Mouse (Mus musculus): ENCODE results near the gene Cpt1c.
"Not testable (repeated sequence)": the region's sequence is repeated elsewhere in the genome, so short reads cannot be mapped to it uniquely, and the experiment has no call there.

Cpt1c gene

DNA sequence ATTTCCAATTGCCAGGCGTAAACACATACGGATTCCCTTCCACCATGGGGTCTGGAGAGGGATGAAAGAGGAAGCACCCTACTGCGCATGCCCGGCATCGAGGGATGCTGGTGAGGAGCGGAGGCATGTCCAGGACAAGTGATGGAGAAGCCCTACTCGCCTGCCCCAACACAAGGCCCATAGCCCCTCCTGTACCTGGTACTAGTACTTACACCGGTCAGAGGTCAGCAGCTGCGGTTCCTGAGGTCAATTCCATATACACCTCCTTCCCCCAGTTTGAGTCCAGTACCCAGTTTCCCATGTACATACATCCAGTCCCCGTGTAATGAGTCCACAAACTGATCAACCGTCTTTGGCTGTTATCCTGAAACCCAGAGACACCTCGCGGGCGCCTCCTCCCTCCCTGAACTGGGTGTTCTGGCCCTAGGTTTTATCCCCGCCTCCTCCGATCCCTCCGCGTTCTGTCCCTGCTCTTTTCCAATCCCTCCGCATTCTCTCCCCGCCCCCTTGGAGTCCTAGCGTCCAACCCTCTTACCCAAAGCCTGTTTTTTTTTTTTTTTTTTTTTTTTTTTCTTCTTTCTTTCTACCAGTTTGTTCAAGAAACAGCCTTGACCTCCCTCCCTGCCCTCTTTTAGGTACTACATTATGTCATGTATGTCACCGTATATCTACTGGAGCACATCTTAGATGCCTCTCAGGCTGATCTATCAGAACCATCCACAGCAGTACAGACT, at the start of gene Cpt1c:
TSS of gene Cpt1c (minus strand) at position 469 of the 734 bp plus-strand sequence.
- DNase-seq (ENCODE audit: low read depth, low spot score): peak; percentile 71

DNA sequence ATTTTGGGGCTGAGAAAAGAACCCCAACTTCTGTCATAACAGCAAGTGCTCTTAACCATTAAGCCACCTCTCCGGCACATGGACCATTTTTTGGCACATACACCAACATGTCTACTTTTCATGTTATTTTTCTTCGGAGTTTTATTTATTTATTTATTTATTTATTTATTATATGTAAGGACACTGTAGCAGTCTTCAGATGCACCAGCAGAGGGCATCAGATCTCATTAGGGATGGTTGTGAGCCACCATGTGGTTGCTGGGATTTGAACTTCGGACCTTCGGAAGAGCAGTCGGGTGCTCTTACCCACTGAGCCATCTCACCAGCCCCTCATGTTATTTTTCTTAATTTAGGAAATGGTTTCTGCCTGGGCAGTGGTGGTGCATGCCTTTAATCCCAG, 49.1 kb upstream of the Cpt1c start:
- DNase-seq (ENCODE audit: low read depth, low spot score): not testable (repeated sequence)

DNA sequence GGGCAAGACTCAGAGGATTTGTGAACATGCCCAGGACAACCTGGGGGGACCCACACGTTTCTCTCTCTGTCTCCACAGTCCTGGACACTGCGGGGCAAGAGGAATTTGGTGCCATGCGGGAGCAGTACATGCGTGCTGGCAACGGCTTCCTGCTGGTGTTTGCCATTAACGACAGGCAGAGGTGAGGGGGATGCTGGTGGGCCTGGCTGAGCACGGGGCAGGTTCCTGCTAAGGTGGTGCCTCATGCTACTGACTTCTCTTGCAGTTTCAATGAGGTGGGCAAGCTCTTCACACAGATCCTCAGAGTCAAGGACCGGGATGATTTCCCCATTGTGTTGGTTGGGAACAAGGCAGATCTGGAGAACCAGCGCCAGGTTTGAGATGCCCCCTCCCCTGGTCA, 45.6 kb upstream of the Cpt1c start:
- no peak for DNase-seq (ENCODE audit: low read depth, low spot score)

DNA sequence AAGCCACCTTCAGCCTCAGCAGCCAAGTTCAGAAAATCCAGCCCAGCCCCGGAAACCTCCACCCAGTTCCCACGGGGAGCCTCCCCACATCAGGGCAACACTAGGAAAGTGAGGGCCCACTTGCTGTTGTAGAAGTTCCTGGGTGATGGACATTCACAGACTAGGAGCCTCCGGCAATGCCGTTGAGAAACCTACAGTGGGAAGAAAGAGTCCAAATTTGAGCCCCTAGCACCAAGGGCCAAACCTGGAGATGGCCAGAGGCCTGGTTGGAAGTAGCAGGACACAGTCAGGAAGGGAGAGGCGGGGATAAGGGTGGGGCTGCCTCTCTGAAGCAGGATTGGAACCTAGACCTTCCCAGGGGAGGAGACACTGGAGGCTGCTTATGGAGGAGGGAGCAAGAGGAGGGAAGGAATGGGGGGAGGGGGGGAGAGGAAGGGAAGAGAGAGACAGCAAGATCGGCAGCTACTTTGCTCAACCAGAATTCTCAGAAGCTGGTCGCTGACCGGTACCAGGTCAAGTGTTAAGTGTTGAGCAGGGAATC, 44.5 kb upstream of the Cpt1c start:
- DNase-seq (ENCODE audit: low read depth, low spot score): no peak

DNA sequence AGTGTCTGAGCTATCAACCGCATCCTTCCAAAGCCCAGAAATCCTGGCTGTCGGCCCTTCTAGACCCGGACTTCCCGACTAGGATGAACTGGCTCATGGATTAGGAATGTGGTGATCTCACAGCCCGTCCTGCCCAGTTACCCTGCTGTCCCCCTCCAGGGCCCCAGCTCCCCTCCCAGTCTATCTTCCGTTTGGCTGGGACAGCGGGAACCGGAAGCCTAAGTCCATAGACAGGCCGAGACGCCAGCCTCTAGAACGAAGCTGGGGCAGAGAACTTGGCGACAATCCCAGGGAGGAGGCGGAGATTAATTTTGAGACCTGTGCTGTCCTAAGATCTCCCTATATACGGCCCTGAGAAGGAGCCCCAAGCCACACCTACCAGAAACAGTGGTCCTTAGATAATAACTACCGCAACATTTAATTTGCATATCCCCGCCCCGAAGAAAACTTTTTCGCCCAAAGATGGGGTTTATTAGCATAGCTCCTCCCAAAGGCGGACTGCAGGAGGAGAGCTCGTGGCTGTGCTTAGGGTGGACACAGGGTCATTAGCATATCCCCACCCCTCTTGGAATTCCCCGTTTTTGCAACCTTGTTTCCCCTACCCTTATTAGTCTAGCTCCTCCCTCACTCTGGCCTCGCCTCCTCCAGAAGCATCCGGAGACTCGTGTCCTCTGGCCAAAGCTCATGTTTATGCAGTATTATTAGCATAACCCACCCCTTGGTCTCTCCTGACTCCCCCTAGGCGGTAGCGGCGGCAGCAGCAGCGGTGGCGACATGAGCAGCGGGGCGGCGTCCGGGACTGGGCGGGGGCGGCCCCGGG, 42.8 kb upstream of the Cpt1c start, which contains the start of gene Rras:
TSS of gene Rras (plus strand) at position 720 of the 820 bp plus-strand sequence.
- DNase-seq (ENCODE audit: low read depth, low spot score): peak; percentile 46

DNA sequence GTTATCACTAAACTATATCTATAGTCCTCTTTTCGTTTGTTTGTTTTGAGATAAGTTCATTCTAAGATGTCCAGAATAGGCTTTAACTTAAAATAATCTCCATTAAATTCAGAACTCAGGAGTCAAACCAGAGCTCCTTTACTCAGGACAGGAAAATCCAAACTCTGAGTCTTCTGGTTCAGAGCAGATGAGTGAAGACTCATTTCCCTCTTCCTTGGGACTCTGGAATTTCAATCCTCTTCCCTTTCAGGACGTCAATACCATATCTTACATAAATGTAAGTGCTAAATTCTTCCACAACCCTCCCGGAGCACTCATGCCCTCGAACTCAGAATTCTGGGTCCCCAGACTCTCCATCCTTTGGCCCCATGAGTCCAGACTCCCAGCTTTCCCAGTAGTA, 42.1 kb upstream of the Cpt1c start:
- no peak for DNase-seq (ENCODE audit: low read depth, low spot score)

DNA sequence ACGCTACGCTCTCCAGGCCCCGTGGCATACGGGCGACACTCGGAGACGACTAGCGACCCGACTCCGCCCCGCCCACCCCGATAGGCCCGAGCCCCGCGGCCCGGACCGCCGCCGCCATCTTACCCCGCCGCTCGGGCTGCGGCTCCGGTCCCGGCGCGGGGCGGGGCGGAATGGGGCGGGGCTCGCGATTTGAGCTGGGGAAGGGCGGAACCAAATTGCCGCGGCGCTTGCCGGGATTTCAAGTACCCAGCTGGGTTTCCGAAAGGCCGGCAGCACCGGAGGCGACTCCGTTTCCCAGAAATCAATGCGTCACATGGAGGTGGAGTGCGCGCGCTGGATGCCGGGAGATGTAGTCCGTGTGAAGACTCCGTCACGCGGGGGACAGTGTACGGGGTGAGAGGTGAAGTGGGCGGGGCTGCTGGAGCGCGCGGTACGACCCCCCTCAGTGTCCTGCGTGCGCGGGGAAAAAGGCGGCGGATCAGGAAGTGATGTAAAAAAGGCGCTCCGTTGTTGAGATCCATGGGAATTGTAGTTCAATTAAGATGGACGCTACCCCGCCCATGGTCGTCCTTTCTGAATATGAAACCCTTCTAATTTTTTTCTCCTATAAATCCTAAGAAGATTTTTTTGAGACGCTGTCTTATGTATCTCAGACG, 41.4 kb upstream of the Cpt1c start, which contains the start of gene Scaf1:
TSS of gene Scaf1 (minus strand) at position 407 of the 656 bp plus-strand sequence.
- peak; percentile 99 for DNase-seq (ENCODE audit: low read depth, low spot score)

DNA sequence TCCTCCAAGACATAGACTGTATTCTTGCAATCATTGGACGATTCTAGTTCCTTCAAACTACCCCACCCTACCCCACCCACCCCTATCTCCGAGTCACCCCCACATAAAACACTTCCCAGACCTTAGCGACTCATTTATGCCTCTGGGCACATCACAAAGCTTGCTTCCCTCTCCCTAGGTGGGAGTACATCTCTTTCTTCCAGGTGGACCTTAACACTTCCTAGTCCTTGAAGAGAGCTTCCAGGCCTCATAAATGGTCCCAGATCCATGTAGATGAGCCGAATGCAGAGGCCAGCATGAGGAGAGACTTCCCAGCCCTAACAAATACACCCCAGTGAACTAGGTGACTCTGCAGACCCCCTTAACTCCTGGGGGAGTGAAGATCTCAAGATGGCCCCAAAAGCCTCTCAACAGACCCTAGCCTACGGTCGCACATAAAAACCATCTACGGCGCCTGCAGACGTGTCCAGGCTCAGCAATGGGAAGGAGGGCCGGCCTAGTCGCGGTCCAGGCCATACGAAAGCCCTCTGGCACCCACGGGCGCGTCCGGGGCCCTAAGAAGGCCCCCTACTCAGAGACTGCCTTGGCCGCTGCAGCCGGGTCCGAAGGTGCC, 40.8 kb upstream of the Cpt1c start:
- DNase-seq (ENCODE audit: low read depth, low spot score): no peak

DNA sequence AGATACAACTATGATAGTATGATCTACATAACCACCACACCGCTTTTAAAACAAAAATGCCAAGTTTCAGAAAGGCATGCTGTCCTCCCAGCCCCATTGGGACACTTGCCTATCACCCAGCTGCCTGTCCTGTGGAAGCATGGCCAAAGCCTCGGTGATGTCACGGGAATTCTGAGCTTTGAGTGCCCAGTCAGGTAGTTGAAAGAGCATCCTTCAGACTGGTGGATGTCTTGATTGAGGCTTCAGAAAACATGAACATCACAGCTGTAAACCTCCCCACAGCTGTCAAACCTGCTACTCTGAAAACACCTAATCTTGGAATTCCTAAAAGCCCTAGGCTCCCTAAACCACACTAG, 39.4 kb upstream of the Cpt1c start:
- no peak for DNase-seq (ENCODE audit: low read depth, low spot score)

DNA sequence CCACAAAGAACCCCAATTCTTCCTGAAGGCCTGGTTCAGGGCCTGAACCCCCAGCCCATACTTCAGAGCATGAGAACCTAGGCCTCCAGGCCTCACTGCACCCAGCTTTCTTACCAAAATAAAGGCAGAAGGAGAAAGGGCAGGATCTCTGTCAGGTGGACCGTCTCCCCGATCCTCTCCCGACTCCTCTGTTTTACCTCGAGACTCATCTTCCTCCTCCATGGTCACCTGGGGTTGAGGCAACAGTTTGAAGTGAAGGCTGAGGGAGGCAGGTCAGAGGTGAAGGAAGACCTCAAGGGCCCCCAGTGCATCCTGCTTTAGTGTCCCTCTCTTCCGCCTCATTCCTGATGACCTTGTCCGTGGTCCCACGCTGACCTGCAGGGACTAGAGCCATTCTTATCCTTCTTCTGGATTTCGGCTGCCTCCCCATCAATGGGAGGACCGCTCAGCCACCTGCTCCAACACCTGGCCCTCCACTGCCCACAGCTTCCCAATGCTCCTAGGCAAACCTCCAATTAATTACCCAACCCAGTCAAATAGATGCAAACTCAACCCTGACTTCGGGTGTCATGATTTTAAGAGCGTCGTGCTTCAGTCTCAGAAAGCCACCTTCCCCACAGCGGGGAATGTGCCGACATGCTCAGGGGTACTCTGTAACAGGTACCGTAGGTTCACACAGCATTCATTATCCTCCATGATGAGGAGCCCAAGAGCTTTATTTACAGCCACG, 38.9 kb upstream of the Cpt1c start:
- no peak for DNase-seq (ENCODE audit: low read depth, low spot score)

DNA sequence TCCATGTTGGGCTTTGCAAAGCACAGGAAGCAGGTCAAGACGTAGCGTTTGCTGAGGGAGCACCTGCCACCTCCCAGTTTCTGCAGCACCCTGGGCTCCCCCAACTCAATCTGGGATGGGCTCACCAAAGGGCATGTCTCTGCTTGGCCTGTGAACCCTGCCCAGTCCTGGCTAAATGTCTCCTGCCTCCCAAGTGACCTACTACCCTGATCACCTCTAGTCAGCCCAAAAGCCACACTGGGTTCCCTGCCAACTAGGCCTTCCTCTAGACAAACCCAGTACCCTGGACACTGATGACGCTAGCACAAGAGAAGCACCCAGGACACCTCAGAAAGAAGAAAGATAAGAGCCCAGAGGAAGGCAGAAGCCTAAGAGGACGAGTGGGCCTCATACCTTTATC, 38.2 kb upstream of the Cpt1c start:
- DNase-seq (ENCODE audit: low read depth, low spot score): no peak

DNA sequence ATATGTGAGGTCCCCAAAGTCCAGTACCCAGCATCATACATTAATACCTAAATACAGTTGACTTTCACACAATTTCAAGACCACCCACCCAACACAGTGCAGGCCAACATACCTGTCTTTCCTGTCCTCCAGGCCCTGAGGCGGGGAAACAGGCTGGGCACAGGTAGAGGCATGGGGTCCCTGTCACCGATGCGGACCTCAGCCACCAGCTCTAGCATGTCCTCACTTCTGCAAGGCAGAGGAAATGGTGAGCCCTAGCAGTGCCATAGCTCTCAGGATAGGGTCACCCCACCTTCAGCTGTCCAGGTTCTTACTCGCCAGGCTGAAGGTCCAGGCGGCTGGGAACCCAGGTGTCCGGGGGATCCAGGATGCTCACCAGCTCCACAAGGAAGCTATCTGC, 37.4 kb upstream of the Cpt1c start:
- DNase-seq (ENCODE audit: low read depth, low spot score): no peak

DNA sequence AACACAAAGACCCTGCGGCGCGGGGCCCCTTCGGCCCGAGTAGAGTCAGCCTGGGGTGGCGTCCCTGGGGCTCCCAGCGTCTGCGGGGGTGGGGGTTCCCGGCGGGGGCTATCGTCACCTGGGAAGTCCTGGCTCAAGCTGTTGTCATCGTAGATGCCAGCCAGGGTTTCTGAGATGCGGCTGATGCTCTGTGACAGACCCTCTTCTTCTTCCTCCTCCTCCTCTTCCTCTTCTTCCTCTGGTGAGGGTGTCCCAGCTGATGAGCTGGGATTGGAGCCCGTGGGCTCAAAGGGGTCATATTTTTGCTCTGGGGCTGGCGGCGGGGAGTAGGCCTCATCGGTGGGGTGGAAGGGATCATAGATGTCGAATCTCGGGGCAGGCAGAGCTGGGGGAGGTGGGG, 33.8 kb upstream of the Cpt1c start:
- no peak for DNase-seq (ENCODE audit: low read depth, low spot score)

DNA sequence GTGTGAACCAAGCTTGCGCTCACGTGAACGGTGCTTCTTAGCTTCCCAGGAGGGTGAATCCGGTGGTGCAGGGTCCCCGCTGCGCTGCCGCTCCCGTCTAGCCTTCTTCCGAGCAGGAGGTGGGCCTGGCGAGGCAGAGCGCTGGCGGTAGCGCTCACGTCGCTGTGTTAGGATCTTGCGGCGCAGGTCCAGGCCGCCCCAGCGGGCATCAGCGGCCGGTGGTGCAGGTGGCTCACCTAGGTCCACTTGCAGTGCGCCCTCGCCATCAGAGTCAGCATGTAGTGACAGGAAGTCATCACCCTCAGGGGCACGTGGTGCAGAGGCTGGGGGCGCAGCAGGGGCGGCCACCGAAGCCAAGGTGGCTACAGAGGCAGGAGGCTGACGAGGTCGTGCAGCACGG, 33.2 kb upstream of the Cpt1c start:
- no peak for DNase-seq (ENCODE audit: low read depth, low spot score)

DNA sequence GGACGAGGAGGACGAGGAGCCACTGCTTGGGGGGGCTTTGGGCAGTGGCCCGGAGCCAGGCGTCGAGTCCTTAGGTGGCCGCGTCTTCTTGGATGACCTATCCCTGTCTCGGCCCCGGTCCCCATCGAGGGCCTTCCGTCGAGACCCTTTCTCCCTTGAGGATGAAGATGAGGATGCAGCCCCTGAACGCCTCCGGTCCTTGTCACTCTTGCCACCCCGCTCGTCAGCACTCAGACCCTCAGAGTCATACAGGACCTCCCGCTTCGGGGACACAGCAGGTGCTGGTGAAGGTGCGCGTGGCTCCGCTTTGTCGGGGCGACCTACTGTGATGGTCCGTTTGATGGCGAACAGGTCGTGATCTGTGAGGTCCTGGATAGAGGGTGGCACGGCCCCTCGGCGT, 32.5 kb upstream of the Cpt1c start:
- DNase-seq (ENCODE audit: low read depth, low spot score): no peak

DNA sequence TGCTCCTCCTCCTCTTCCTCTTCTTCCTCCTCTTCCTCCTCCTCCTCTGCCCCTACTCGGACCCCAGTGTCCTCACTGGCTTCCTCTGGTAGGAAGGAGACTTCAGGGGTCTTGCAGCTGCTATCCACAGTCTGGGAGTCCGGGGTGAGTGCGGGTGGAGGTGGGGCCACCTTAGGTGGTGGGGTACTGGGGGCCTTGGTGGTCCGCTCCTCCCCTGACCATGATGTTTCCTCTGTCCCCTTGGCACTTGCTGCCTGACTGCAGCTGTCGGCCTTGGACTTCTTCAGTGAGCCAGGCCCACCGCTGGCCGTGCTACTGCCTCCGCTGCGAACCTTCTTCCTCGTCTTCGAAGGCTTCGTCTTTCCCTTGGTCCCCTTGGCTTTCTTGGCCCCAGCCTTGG, 31.9 kb upstream of the Cpt1c start:
- no peak for DNase-seq (ENCODE audit: low read depth, low spot score)

DNA sequence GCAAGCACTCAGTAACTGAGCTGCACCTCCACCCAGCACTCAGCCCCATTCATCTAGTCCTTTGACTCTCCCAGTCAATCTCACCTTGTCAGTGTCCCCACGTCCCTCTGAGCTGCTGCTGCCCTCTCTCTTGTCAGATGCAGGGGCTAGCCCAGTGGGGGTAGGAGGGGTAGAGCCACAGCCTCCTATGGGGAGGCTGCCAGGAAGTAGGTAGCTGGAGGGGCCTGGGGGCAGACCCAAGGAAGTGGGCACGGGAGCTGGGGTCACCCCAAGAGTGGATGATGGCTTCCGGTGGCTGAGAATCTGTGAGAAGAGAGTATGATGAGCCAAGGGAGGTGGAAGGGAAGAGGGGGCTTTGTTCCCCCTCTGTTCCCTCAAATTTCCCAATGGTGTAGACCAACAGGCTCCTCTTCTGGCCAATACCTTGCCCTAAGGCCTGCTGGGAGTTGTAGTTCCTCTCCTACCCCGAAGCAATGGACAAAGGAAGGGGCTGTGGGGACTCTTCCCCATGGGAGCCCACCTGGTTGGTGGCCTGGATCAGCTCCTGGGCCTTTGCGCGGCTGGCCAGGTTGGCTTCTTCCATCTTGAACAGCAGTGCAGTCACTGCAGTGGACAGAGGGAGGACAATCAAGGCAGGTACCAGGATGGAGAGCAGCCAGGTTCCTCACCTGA, 30.8 kb upstream of the Cpt1c start:
- no peak for DNase-seq (ENCODE audit: low read depth, low spot score)

DNA sequence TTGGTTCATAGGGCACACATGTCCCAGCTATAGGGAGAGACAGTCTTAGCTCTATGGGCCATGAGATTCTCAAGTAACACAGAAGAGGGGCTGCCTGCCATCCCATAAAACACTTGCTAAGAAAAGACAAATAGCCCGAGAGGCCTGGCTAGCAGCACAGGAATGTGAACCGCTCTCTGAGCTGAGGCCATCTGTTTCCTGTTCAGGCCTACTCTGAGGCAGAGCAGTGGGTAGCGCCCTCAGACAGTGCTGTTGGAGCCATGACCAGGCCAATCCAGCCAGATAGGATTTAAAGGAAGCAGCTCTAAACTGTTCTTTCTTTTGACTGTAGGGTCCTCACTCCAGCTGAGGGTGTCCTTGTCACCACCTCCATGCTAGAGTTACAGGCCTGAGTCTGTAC, 29.9 kb upstream of the Cpt1c start:
- no peak for DNase-seq (ENCODE audit: low read depth, low spot score)

DNA sequence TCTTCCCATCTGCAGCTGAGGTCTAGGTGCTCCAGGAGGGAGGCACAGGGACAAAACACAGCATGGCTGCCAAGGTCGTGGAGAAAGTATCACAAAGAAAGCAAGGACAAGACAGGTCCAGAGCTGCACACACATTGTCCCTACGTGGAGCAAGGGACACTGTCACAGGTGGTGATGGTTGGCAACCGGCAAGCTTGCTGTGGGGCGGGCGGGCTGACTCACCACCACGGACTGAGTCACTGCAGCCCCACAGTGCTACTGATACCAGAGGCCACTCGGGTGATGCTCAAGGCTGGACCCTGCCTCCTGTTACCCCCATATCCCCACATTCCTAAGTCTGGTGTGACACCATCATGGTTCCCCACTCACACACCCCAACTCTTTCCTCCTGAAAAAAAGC, 27.8 kb upstream of the Cpt1c start:
- no peak for DNase-seq (ENCODE audit: low read depth, low spot score)

DNA sequence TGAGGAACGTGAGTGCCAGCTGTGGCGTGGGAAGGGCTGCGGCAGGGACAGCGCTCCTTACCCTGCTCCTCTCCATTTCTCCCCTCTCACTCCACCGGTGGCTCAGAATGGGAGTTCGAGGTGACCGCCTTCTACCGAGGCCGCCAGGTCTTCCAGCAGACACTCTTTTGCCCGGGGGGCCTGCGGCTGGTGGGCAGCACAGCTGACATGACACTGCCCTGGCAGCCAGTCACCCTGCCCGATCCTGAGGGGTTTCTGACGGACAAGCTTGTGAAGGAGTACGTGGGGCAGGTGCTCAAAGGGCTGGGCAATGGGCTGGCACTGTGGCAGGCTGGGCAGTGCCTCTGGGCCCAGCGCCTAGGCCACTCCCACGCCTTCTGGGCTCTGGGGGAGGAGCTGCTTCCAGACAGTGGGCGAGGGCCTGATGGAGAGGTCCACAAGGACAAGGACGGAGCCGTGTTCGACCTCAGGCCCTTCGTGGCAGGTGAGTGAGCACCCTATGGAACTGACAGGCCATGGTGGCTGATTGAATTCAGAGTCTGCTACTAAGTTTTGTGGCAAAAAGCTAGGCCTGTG, 26.0 kb upstream of the Cpt1c start:
- DNase-seq (ENCODE audit: low read depth, low spot score): no peak

Measured in retina, postnatal 7 days (tissue).